16 mouse cellular contexts compared by ENCODE assay signal in the genomic region with DNA sequence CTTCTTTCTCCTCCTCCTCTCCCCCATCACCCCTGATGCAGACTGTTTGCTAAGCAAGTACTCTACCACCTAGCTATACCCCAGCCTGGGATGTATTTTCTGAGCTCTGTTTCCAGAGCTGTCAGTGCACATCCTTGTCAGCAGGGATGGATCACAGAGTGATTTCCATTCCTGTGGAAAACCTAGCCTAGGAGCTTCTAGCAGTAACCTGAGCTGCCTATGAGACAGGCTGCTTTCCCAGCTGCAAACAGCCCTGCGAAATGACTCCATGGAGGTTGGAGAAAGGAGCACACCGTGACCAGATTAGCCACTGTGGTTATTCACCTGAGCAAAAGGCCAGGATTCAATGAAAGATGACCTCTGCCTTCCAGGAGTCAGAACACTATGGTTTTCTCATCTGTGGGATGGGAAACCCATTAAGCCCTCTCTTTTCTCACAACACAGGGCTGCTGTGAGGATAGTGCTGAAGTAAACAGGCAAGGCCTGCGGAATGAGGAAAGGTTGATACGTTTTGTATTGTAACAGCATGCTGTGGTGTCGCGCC. TPM values are rescaled to one million over a fixed set of nuclear protein-coding genes. Genes with fewer than 3 reads are reported as not detected.
A peak's percentile ranks its signal among the peaks of the same experiment; 100 is the strongest.
DNase-seq lines count a peak whose midpoint lies in the region; ATAC-seq lines count a peak whose summit lies in the region.
"Had no signal": no experiment of that assay in that cellular context is flagged by ENCODE, and none has a peak within 500 bp of the region (broad histone marks: within the 10 kb centered on the region; RNA-seq: fewer than 3 reads in every experiment).

No protein-coding gene starts in this region.

- DNase-seq in heart, postnatal 10 days: no peak
- DNase-seq in limb, embryonic 10.5 days (ENCODE audit: low spot score): no peak
- DNase-seq in retina, postnatal 1 day: peak; percentile 30
- DNase-seq in retina, embryonic 14.5 days (ENCODE audit: low spot score): no peak
- DNase-seq in midbrain, embryonic 14.5 days: no peak
- DNase-seq in kidney, adult 8-10 months: no peak
- DNase-seq: adrenal gland, adult 8-10 months; cerebellum, adult 2 months; gastrocnemius, postnatal 25 days; kidney, adult 18-20 months; layer of hippocampus, postnatal 36 days; lung, adult 18-20 months; thymus, postnatal 14 days had no signal

- no peaks in the 10 kb centered on the region for H3K27me3 ChIP-seq in heart, embryonic 12.5 days (replicated peaks)
- H3K27me3 ChIP-seq in limb, embryonic 12.5 days: no peaks in the 10 kb centered on the region
- no peaks in the 10 kb centered on the region for H3K27me3 ChIP-seq in limb, embryonic 10.5 days (ENCODE audit: low read depth, poor library complexity, severe bottlenecking)
- H3K27me3 ChIP-seq in midbrain, embryonic 14.5 days (ENCODE audit: control insufficient read depth, insufficient read depth, low read length): no peaks in the 10 kb centered on the region

- 68% methylated on average over 6 of the region's 6 CpGs for WGBS in heart, embryonic 12.5 days
- WGBS in limb, embryonic 12.5 days: 66% methylated on average over 6 of the region's 6 CpGs
- 75% methylated on average over 6 of the region's 6 CpGs for WGBS in limb, embryonic 10.5 days
- 77% methylated on average over 6 of the region's 6 CpGs for WGBS in midbrain, embryonic 14.5 days

- H3K9me3 ChIP-seq in heart, embryonic 12.5 days (replicated peaks): no peaks in the 10 kb centered on the region; the same call in 1 of the 2 replicates
- H3K9me3 ChIP-seq in limb, embryonic 12.5 days: no peaks in the 10 kb centered on the region
- no peaks in the 10 kb centered on the region for H3K9me3 ChIP-seq in limb, embryonic 10.5 days (replicated peaks)
- H3K9me3 ChIP-seq in midbrain, embryonic 14.5 days (ENCODE audit: control insufficient read depth, low read length): no peaks in the 10 kb centered on the region

- peaks cover 28% of the 10 kb centered on the region for H3K4me1 ChIP-seq in heart, embryonic 12.5 days (replicated peaks)
- peaks cover 4% of the 10 kb centered on the region for H3K4me1 ChIP-seq in limb, embryonic 12.5 days (replicated peaks)
- H3K4me1 ChIP-seq in limb, embryonic 10.5 days: peaks cover 11% of the 10 kb centered on the region
- 0 out of 2 replicates have a peak, but pooled peaks cover 7% of the 10 kb centered on the region for H3K4me1 ChIP-seq in midbrain, embryonic 14.5 days (ENCODE audit: control insufficient read depth, insufficient read depth, low read length)

- no peak overlapping the region for H3K9ac ChIP-seq in heart, embryonic 12.5 days
- no peak overlapping the region for H3K9ac ChIP-seq in limb, embryonic 12.5 days (replicated peaks)
- H3K9ac ChIP-seq in midbrain, embryonic 14.5 days (replicated peaks; ENCODE audit: low read length): no peak overlapping the region

- no peaks in the 10 kb centered on the region for H3K36me3 ChIP-seq in heart, embryonic 12.5 days
- H3K36me3 ChIP-seq in limb, embryonic 12.5 days: no peaks in the 10 kb centered on the region
- H3K36me3 ChIP-seq in limb, embryonic 10.5 days: no peaks in the 10 kb centered on the region
- no peaks in the 10 kb centered on the region for H3K36me3 ChIP-seq in midbrain, embryonic 14.5 days (ENCODE audit: control insufficient read depth, insufficient read depth, low read length)

- intact Hi-C loops in heart, postnatal 10 days (cut with DNase I): no loop called here

- H3K4me3 ChIP-seq in heart, embryonic 12.5 days: no peak overlapping the region
- no peak overlapping the region for H3K4me3 ChIP-seq in limb, embryonic 12.5 days (replicated peaks)
- H3K4me3 ChIP-seq in limb, embryonic 10.5 days: no peak overlapping the region
- H3K4me3 ChIP-seq in midbrain, embryonic 14.5 days (replicated peaks; ENCODE audit: low read depth, low read length): no peak overlapping the region

- ATAC-seq in heart, embryonic 12.5 days (ENCODE audit: insufficient number of reproducible peaks, low FRiP score): peak; percentile 40; the same call in 1 of the 2 replicates
- ATAC-seq in limb, embryonic 12.5 days (ENCODE audit: insufficient number of reproducible peaks, insufficient read depth, low FRiP score, low TSS enrichment, low read depth): no peak
- ATAC-seq in midbrain, embryonic 14.5 days (ENCODE audit: low FRiP score, low TSS enrichment): no peak

- H3K27ac ChIP-seq in heart, embryonic 12.5 days (ENCODE audit: poor library complexity, severe bottlenecking): peak overlapping the region; percentile 73
- H3K27ac ChIP-seq in limb, embryonic 12.5 days: 0 out of 2 replicates have a peak overlapping the region, but pooled peaks have one; percentile 35
- H3K27ac ChIP-seq in limb, embryonic 10.5 days: no peak overlapping the region
- H3K27ac ChIP-seq in midbrain, embryonic 14.5 days (replicated peaks; ENCODE audit: low read depth, low read length): 0 out of 2 replicates have a peak overlapping the region, but pooled peaks have one; percentile 17
- H3K27ac ChIP-seq: stomach, postnatal 0 days had no signal

- peak overlapping the region; percentile 32; the same call in 1 of the 2 replicates for H3K4me2 ChIP-seq in heart, embryonic 12.5 days
- no peak overlapping the region for H3K4me2 ChIP-seq in limb, embryonic 12.5 days
- H3K4me2 ChIP-seq in midbrain, embryonic 14.5 days (ENCODE audit: low read length): no peak overlapping the region

RNA-seq across cellular contexts. Expression of a gene that starts 54.6 kb away (rescaled TPM):
- polyA plus RNA-seq in heart, embryonic 12.5 days (2016; fragmentation: Nextera tagmentation; extraction: Ambion mirVana): 26.5 TPM in 2 replicates
- 10 to 100 TPM; 48.3 to 50.4 TPM for total RNA-seq in heart, postnatal 10 days (2021)
- polyA plus RNA-seq in limb, embryonic 12.5 days (2016; fragmentation: Nextera tagmentation; extraction: Ambion mirVana): 27.4 and 30.3 TPM in 2 replicates
- polyA plus RNA-seq in limb, embryonic 10.5 days (2016; fragmentation: Nextera tagmentation; extraction: Ambion mirVana): 21.4 and 22.4 TPM in 2 replicates
- 48.3 and 64.1 TPM in 2 replicates for polyA plus RNA-seq in midbrain, embryonic 14.5 days (2014; fragmentation: Nextera tagmentation; extraction: Ambion mirVana)
